Mouse (Mus musculus) stomach, postnatal 0 days (tissue): ENCODE results near the gene Slc25a51.

Source experiments
- CTCF ChIP-seq: IDR thresholded peaks from 2 replicates; pipeline ENCODE4 v1.5.1; 2016; ENCODE audit warnings: antibody characterized with exemption, low read depth, mild to moderate bottlenecking, moderate library complexity
- EP300 ChIP-seq: optimal IDR thresholded peaks from 2 replicates; pipeline ENCODE3; 2016; ENCODE audit warnings: antibody characterized with exemption

DNA sequence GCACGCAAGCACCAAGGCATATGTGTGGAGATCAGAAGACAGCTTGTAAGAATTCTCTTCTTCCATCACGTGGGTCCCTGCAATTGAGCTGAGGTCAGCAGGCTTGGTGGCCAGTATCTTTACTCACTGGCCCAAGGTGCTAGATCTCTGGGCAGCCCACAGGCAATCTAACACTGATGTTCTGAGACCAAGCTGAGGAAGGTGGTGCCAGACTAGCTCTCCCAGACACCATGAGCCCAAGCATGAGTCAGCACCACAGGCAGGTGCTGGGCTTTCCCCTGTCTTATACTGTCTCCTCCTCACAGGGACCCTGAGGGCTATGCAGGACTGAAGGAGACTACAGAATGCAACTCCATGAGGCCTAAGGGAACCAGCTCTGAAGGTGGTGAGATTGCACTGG, 49.0 kb upstream of the Slc25a51 start:
- TF ChIP-seq CTCF: no peak
- TF ChIP-seq EP300: no peak
